Mouse (Mus musculus) adrenal gland, adult 2 months (tissue): ENCODE measurements at regions not wholly inside any gene's neighbourhood (a gene's known extent, or its start where the extent isn't known, plus 50 kb on each side); places are given as distances from the start of the nearest gene placed in this dataset.

Source experiments
- DNase-seq: peaks from one replicate; pipeline ENCODE4 v3.0.0; 2021

- no peak for DNase-seq
Measured at GRCm38 (mm10) chrX:133119026-133119425, 569.8 kb downstream of the Pcdh19 start.

DNA sequence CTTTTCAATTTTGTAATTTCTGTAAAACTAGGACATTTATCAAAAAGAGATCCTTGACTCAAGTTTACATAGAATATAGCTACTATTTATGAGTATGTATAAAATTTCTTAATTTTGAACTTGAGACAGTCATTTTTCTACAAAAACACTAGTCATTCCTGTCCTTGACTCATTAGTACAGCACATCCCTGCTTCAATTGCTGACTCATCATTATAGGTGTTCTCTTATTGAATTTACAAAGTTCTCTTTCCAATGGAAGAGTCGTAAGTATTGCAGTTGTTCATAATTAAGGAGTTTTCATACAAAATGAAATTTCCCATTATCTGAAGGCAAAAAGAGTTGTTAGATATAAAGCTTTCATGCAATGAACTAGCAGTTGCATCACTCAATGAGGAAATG is 578.6 kb downstream of the Pcdh19 start:
- no peak for DNase-seq

- DNase-seq, result no peak
Measured at GRCm38 (mm10) chrX:133092983-133093382, 595.8 kb downstream of the Pcdh19 start.

DNA sequence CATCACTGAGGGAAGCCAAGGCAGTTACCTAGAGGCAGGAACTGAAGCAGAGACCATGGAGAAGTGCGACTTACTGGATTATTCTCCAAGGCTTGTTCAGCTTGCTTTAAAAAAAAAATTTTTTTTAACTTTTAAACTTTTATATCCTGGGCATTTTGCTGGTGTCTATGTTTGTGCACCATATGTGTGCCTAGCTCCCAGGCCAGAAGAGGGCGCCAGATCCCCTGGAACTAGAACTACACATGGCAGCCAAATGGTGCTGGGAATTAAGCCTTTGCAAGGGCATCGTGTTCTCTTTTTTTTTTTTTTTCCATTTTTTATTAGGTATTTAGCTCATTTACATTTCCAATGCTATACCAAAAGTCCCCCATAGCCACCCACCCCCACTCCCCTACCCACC is 624.7 kb downstream of the Pcdh19 start:
- DNase-seq, result peak; percentile 2
